Mouse (Mus musculus): ENCODE data around the gene Gm9573.

DNA sequence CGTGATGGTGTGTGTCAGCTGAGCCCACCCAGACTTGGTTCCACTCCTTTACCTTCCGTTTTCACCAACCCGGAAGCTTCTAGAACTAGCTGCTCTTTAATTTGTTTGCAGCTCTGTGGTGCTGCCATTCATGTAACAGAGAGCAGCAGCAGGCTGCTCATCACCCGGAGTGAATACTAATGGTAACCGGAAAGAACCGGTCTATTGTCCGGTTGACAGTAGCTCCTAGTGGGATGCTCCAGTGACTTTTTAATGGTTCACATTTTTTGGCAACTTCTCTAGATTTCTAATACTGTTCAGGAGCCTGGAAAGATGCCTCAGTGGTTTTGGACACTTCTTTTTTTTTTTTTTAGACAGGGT, 35.2 kb downstream of the Gm9573 start:
- TF ChIP-seq CTCF (IDR thresholded peaks at IDR 0.05; ENCODE audit: borderline replicate concordance, insufficient read depth, low read length), result no peak
- no peak for TF ChIP-seq POLR2A (IDR thresholded peaks at IDR 0.05; ENCODE audit: low read depth, low read length)

Measured in embryonic fibroblast, embryonic 13.5 days (primary cell).